Mouse (Mus musculus) skeletal muscle tissue, adult 2 months (tissue): ENCODE measurements around the gene Sh3gl1.

ENCODE experiments used
- DNase-seq: peaks from one replicate; pipeline ENCODE4 v3.0.0-alpha.2; 2012; ENCODE audit warnings: low read depth, low spot score

Sh3gl1 gene

GRCm38 (mm10) chr17:56040030-56040856, 3.8 kb upstream of the Sh3gl1 start, which contains the start of gene Chaf1a:
TSS of gene Chaf1a (plus strand) at chr17:56040439.
- peak; percentile 98 for DNase-seq

GRCm38 (mm10) chr17:56039345-56039744, 2.9 kb upstream of the Sh3gl1 start:
- no peak for DNase-seq

GRCm38 (mm10) chr17:56038583-56039261, 2.3 kb upstream of the Sh3gl1 start:
- DNase-seq, result no peak

GRCm38 (mm10) chr17:56036901-56037287, 459 bp upstream of the Sh3gl1 start:
- no peak for DNase-seq

GRCm38 (mm10) chr17:56035216-56035615, 1.2 kb downstream of the Sh3gl1 start:
- no peak for DNase-seq

- no peak for DNase-seq
Observed at GRCm38 (mm10) chr17:56034726-56035100, 1.7 kb downstream of the Sh3gl1 start.

GRCm38 (mm10) chr17:56034040-56034725, 2.3 kb downstream of the Sh3gl1 start:
- peak; percentile 77 for DNase-seq

- no peak for DNase-seq
Observed at GRCm38 (mm10) chr17:56032831-56033230, 3.6 kb downstream of the Sh3gl1 start.

- no peak for DNase-seq
Observed at GRCm38 (mm10) chr17:56032127-56032733, 4.2 kb downstream of the Sh3gl1 start.

GRCm38 (mm10) chr17:56031431-56031830, 5.0 kb downstream of the Sh3gl1 start:
- no peak for DNase-seq

GRCm38 (mm10) chr17:56030919-56031318, 5.5 kb downstream of the Sh3gl1 start:
- DNase-seq, result no peak

GRCm38 (mm10) chr17:56030238-56030870, 6.1 kb downstream of the Sh3gl1 start:
- DNase-seq, result no peak

GRCm38 (mm10) chr17:56027801-56028441, 8.5 kb downstream of the Sh3gl1 start:
- DNase-seq, result peak; percentile 70

- no peak for DNase-seq
Observed at GRCm38 (mm10) chr17:56026881-56027280, 9.6 kb downstream of the Sh3gl1 start.

GRCm38 (mm10) chr17:56026303-56026702, 10.1 kb downstream of the Sh3gl1 start:
- no peak for DNase-seq

GRCm38 (mm10) chr17:56024931-56025330, 11.5 kb downstream of the Sh3gl1 start:
- no peak for DNase-seq

GRCm38 (mm10) chr17:56024476-56024875, 12.0 kb downstream of the Sh3gl1 start:
- DNase-seq, result no peak

- no peak for DNase-seq
Observed at GRCm38 (mm10) chr17:56023386-56023785, 13.0 kb downstream of the Sh3gl1 start.

GRCm38 (mm10) chr17:56022989-56023290, 13.5 kb downstream of the Sh3gl1 start:
- no peak for DNase-seq

- no peak for DNase-seq
Observed at GRCm38 (mm10) chr17:56022131-56022988, 14.1 kb downstream of the Sh3gl1 start.
